Comparison of ENCODE assay signal across 9 mouse cellular contexts in genomic region chr17:79663393-79664105, GRCm38 (mm10). TPM values are rescaled to one million over a fixed set of nuclear protein-coding genes. Genes with fewer than 3 reads are reported as not detected.
DNase-seq lines count a peak whose midpoint lies in the region; ATAC-seq and TF ChIP-seq lines count a peak whose summit lies in the region.
"Had no signal": no experiment of that assay in that cellular context is flagged by ENCODE, and none has a peak within 500 bp of the region (broad histone marks: within the 10 kb centered on the region; RNA-seq: fewer than 3 reads in every experiment).

No protein-coding gene starts in this region.

- H3K27me3 ChIP-seq in forebrain, postnatal 0 days (ENCODE audit: insufficient read depth, low read length), result no peaks in the 10 kb centered on the region
- H3K27me3 ChIP-seq in forebrain, embryonic 11.5 days (ENCODE audit: control insufficient read depth, insufficient read depth, low read length), result no peaks in the 10 kb centered on the region
- H3K27me3 ChIP-seq in lung, postnatal 0 days (replicated peaks; ENCODE audit: insufficient read depth, low read length), result no peaks in the 10 kb centered on the region
- H3K27me3 ChIP-seq in hindbrain, embryonic 10.5 days (ENCODE audit: insufficient read depth, poor library complexity, severe bottlenecking), result no peaks in the 10 kb centered on the region
- H3K27me3 ChIP-seq: limb, embryonic 12.5 days had no signal

- H3K4me2 ChIP-seq in forebrain, postnatal 0 days (ENCODE audit: low read depth), result no peak overlapping the region
- H3K4me2 ChIP-seq in forebrain, embryonic 11.5 days (ENCODE audit: low read depth, low read length, severe bottlenecking), result no peak overlapping the region
- no peak overlapping the region for H3K4me2 ChIP-seq in lung, postnatal 0 days (replicated peaks; ENCODE audit: low read depth, low read length)
- H3K4me2 ChIP-seq: limb, embryonic 12.5 days had no signal

- no peak overlapping the region for H3K9ac ChIP-seq in forebrain, postnatal 0 days
- no peak overlapping the region for H3K9ac ChIP-seq in forebrain, embryonic 11.5 days (ENCODE audit: low read length)
- H3K9ac ChIP-seq in lung, postnatal 0 days (replicated peaks; ENCODE audit: low read depth), result no peak overlapping the region
- H3K9ac ChIP-seq: limb, embryonic 12.5 days had no signal

- 14% methylated on average over 3 of the region's 3 CpGs for WGBS in forebrain, postnatal 0 days
- WGBS in forebrain, embryonic 11.5 days, result 27% methylated on average over 3 of the region's 3 CpGs
- WGBS in lung, postnatal 0 days, result 12% methylated on average over 3 of the region's 3 CpGs
- 29% methylated on average over 3 of the region's 3 CpGs for WGBS in hindbrain, embryonic 10.5 days

- H3K4me3 ChIP-seq in forebrain, postnatal 0 days (ENCODE audit: low read depth, low read length), result no peak overlapping the region
- H3K4me3 ChIP-seq in forebrain, embryonic 11.5 days (ENCODE audit: low read depth, low read length), result no peak overlapping the region
- H3K4me3 ChIP-seq in lung, postnatal 0 days (ENCODE audit: low read depth, low read length), result no peak overlapping the region
- H3K4me3 ChIP-seq in hindbrain, embryonic 10.5 days, result no peak overlapping the region
- H3K4me3 ChIP-seq: limb, embryonic 12.5 days had no signal

- no peaks in the 10 kb centered on the region for H3K4me1 ChIP-seq in forebrain, postnatal 0 days (ENCODE audit: insufficient read depth)
- H3K4me1 ChIP-seq in forebrain, embryonic 11.5 days (replicated peaks; ENCODE audit: control insufficient read depth, insufficient read depth, low read length), result no peaks in the 10 kb centered on the region
- no peaks in the 10 kb centered on the region for H3K4me1 ChIP-seq in lung, postnatal 0 days (ENCODE audit: insufficient read depth, low read depth, low read length)
- H3K4me1 ChIP-seq in hindbrain, embryonic 10.5 days (replicated peaks), result no peaks in the 10 kb centered on the region
- H3K4me1 ChIP-seq: limb, embryonic 12.5 days had no signal

- H3K36me3 ChIP-seq in forebrain, postnatal 0 days (ENCODE audit: insufficient read depth), result no peaks in the 10 kb centered on the region
- H3K36me3 ChIP-seq in forebrain, embryonic 11.5 days (ENCODE audit: control insufficient read depth, insufficient read depth, low read length), result no peaks in the 10 kb centered on the region
- H3K36me3 ChIP-seq in lung, postnatal 0 days (ENCODE audit: insufficient read depth, low read length), result no peaks in the 10 kb centered on the region
- H3K36me3 ChIP-seq in hindbrain, embryonic 10.5 days, result no peaks in the 10 kb centered on the region
- H3K36me3 ChIP-seq: limb, embryonic 12.5 days had no signal

- DNase-seq in forebrain, postnatal 0 days, result peak; percentile 73
- no peak for DNase-seq in forebrain, embryonic 11.5 days (ENCODE audit: low spot score)
- peak; percentile 72 for DNase-seq in lung, postnatal 0 days (ENCODE audit: low spot score)
- no peak for DNase-seq in lung, adult 18-20 months
- peak; percentile 85 for DNase-seq in embryo, embryonic 10 days (ENCODE audit: low spot score)
- peak; percentile 77 for DNase-seq in mesoderm, embryonic 11.5 days (ENCODE audit: low read depth, low spot score)
- no peak for DNase-seq in urinary bladder, adult 2 months (ENCODE audit: low spot score)
- no peak for DNase-seq in hindbrain, embryonic 10.5 days (ENCODE audit: low spot score)

- TF ChIP-seq EP300 in lung, postnatal 0 days (IDR thresholded peaks at IDR 0.05), result 0 out of 2 replicates have a peak, but pooled peaks have one; percentile 21

- TF ChIP-seq CTCF in forebrain, postnatal 0 days (IDR thresholded peaks at IDR 0.05; ENCODE audit: low read depth), result peak; percentile 83
- TF ChIP-seq CTCF in lung, postnatal 0 days (IDR thresholded peaks at IDR 0.05), result peak; percentile 78

- no peak overlapping the region for H3K27ac ChIP-seq in forebrain, postnatal 0 days (ENCODE audit: low read depth, low read length)
- H3K27ac ChIP-seq in forebrain, embryonic 11.5 days (ENCODE audit: low read depth, low read length), result no peak overlapping the region
- H3K27ac ChIP-seq in lung, postnatal 0 days (ENCODE audit: low read length), result no peak overlapping the region
- no peak overlapping the region for H3K27ac ChIP-seq in hindbrain, embryonic 10.5 days
- H3K27ac ChIP-seq: limb, embryonic 12.5 days had no signal

- ATAC-seq in forebrain, postnatal 0 days, result peak; percentile 48; the same call in 1 of the 2 replicates
- ATAC-seq in forebrain, embryonic 11.5 days (replicated peaks; ENCODE audit: low FRiP score), result no peak
- peak; percentile 52 for ATAC-seq in lung, postnatal 0 days

- H3K9me3 ChIP-seq in forebrain, postnatal 0 days (ENCODE audit: low read length), result no peaks in the 10 kb centered on the region
- no peaks in the 10 kb centered on the region for H3K9me3 ChIP-seq in forebrain, embryonic 11.5 days (ENCODE audit: control insufficient read depth, low read length)
- H3K9me3 ChIP-seq in lung, postnatal 0 days (ENCODE audit: low read length), result no peaks in the 10 kb centered on the region
- H3K9me3 ChIP-seq in hindbrain, embryonic 10.5 days, result no peaks in the 10 kb centered on the region
- H3K9me3 ChIP-seq: limb, embryonic 12.5 days had no signal

RNA-seq across cellular contexts. Expression of gene Cyp1b1, which starts 51.3 kb away (rescaled TPM):
- 5.7 and 7.5 TPM in 2 replicates for total RNA-seq in forebrain, postnatal 0 days (2014; rRNA removed)
- polyA plus RNA-seq in forebrain, postnatal 0 days (2015; fragmentation: Nextera tagmentation; extraction: Ambion mirVana), result 5.2 and 5.4 TPM in 2 replicates
- polyA plus RNA-seq in forebrain, embryonic 11.5 days (2014; fragmentation: Nextera tagmentation; extraction: Ambion mirVana), result 1.6 and 2.1 TPM in 2 replicates
- 1.7 and 1.9 TPM in 2 replicates for polyA plus RNA-seq in lung, postnatal 0 days (2015; fragmentation: Nextera tagmentation; extraction: Ambion mirVana)
- polyA plus RNA-seq in urinary bladder, adult 2 months (2012; rRNA removed), result 25.9 and 28.4 TPM in 2 replicates
- 1.9 and 3.0 TPM in 2 replicates for polyA plus RNA-seq in hindbrain, embryonic 10.5 days (2016; fragmentation: Nextera tagmentation; extraction: Ambion mirVana)

RNA-seq across cellular contexts. Expression of gene Rmdn2, which starts 51.9 kb away (rescaled TPM):
- 5.8 and 12.0 TPM in 2 replicates for total RNA-seq in forebrain, postnatal 0 days (2014; rRNA removed)
- polyA plus RNA-seq in forebrain, postnatal 0 days (2015; fragmentation: Nextera tagmentation; extraction: Ambion mirVana), result 7.3 and 9.4 TPM in 2 replicates
- 4.8 and 5.0 TPM in 2 replicates for polyA plus RNA-seq in forebrain, embryonic 11.5 days (2014; fragmentation: Nextera tagmentation; extraction: Ambion mirVana)
- 38.7 and 58.1 TPM in 2 replicates for polyA plus RNA-seq in lung, postnatal 0 days (2015; fragmentation: Nextera tagmentation; extraction: Ambion mirVana)
- 8.8 and 10.2 TPM in 2 replicates for polyA plus RNA-seq in urinary bladder, adult 2 months (2012; rRNA removed)
- polyA plus RNA-seq in hindbrain, embryonic 10.5 days (2016; fragmentation: Nextera tagmentation; extraction: Ambion mirVana), result 5.0 and 6.2 TPM in 2 replicates

Comparison
In these comparisons a context has a peak if more than half of its experiments do, and no peak if none do; other contexts are left out.
1. DNase-seq: peak in forebrain, postnatal 0 days (single experiment), lung, postnatal 0 days (single experiment), embryo, embryonic 10 days (single experiment) and mesoderm, embryonic 11.5 days (single experiment); none in forebrain, embryonic 11.5 days (single experiment), lung, adult 18-20 months (0 of 2), urinary bladder, adult 2 months (single experiment) and hindbrain, embryonic 10.5 days (single experiment).